Mouse (Mus musculus): ENCODE measurements around the gene Prdm16.

The Prdm16 gene

GRCm38 (mm10) chr4:154267511-154267910, 369.2 kb downstream of the Prdm16 start:
- no peak for DNase-seq (ENCODE audit: low spot score in 2 of 2)

Measured in right cerebral cortex, adult 2 months (tissue).